ENCODE assay signal across 8 mouse cellular contexts in the genomic region with DNA sequence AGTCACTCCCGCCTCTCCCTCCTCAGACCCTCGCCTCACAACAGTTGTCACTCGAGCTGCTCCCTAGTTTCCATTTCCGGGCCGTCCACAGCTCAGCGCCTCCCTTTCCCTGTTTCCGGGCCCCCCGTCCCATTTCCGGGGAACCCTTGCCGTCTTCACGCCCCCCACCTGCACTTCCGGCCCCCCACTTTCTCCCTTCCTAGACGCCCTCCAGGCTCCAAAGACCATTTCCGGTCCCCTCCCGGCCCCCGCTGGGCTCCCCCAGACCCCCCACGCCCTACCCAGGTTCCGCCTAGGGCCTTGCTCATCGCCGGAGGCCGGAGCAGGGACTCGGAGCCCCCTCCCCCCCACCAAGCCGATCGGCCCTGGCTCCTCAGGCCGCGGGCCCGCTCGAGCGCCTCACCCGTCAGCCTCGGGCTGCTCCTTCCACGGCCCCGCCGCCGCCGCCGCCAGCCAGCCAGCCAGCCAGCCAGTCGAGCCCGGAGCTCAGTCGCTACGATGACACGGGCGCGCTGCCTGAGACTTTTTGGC. TPM values are rescaled to one million over a fixed set of nuclear protein-coding genes. Genes with fewer than 3 reads are reported as not detected.
DNase-seq lines count a peak whose midpoint lies in the region; ATAC-seq and TF ChIP-seq lines count a peak whose summit lies in the region.

No protein-coding gene starts in this region.

- H3K9me3 ChIP-seq in hindbrain, postnatal 0 days (ENCODE audit: low read length) = no peaks in the 10 kb centered on the region

- peak overlapping the region; percentile 98 for H3K27ac ChIP-seq in gastrocnemius, adult 2 months
- H3K27ac ChIP-seq in hindbrain, postnatal 0 days = peak overlapping the region; percentile 96

- ATAC-seq in hindbrain, postnatal 0 days = peak; percentile 79
- ATAC-seq in megakaryocyte progenitor cell, adult 5-6 weeks (replicated peaks; ENCODE audit: poor library complexity) = peak; percentile 16

- WGBS in hindbrain, postnatal 0 days = 2% methylated on average over 38 of the region's 44 CpGs

- peak overlapping the region; percentile 84 for H3K4me2 ChIP-seq in hindbrain, postnatal 0 days (ENCODE audit: low read depth, low read length)

- H3K9ac ChIP-seq in hindbrain, postnatal 0 days (replicated peaks; ENCODE audit: low read length) = peak overlapping the region; percentile 98

- H3K4me3 ChIP-seq in gastrocnemius, adult 2 months = peak overlapping the region; percentile 89
- peak overlapping the region; percentile 99 for H3K4me3 ChIP-seq in hindbrain, postnatal 0 days (ENCODE audit: low read length)

- peaks cover 4% of the 10 kb centered on the region; the same call in 1 of the 2 replicates for H3K4me1 ChIP-seq in hindbrain, postnatal 0 days (ENCODE audit: insufficient read depth, low read length)

- no peaks in the 10 kb centered on the region for H3K36me3 ChIP-seq in hindbrain, postnatal 0 days (ENCODE audit: insufficient read depth, low read length)

- no peak for TF ChIP-seq CTCF in gastrocnemius, adult 2 months (IDR thresholded peaks at IDR 0.05)
- no peak for TF ChIP-seq CTCF in hindbrain, postnatal 0 days (IDR thresholded peaks at IDR 0.05; ENCODE audit: low read depth)

- peak; percentile 75 for DNase-seq in Muller cell, postnatal 12 days (ENCODE audit: inconsistent ontology term)
- DNase-seq in cerebellum, postnatal 10 days = peak; percentile 83 to 88
- DNase-seq in gastrocnemius, adult 2 months = peak; percentile 81
- peak; percentile 84 for DNase-seq in hindbrain, postnatal 0 days (ENCODE audit: low spot score)
- DNase-seq in left cerebral cortex, postnatal 10 days (ENCODE audit: extremely low spot score in 1 of 2, low spot score in 2 of 2) = peak; percentile 51 to 88
- DNase-seq in right cerebral cortex, postnatal 10 days (ENCODE audit: low spot score in 2 of 2) = peak; percentile 84 to 87
- peak; percentile 69 for DNase-seq in urinary bladder, postnatal 14 days (ENCODE audit: low spot score)

- H3K27me3 ChIP-seq in hindbrain, postnatal 0 days (ENCODE audit: insufficient read depth, low read length) = no peaks in the 10 kb centered on the region

- intact Hi-C loops in gastrocnemius, adult 2 months (cut with DNase I) = loop anchor here (5.0 kb wide), 1 partner anchor 51 kb away; no protein-coding TSS in a partner anchor
- intact Hi-C loops in left cerebral cortex, postnatal 10 days (cut with DNase I) = no loop called here

RNA-seq across cellular contexts. Expression of gene Fbxo36, which starts 1.0 kb away (rescaled TPM):
- total RNA-seq in gastrocnemius, adult 2 months (2021) = 1 to 10 TPM; 1.9 to 4.1 TPM
- total RNA-seq in hindbrain, postnatal 0 days (2014; rRNA removed) = 2.8 and 3.7 TPM in 2 replicates
- polyA plus RNA-seq in hindbrain, postnatal 0 days (2015; fragmentation: Nextera tagmentation; extraction: Ambion mirVana) = 10.1 and 12.8 TPM in 2 replicates
- 1 to 10 TPM; 1.7 to 1.8 TPM for total RNA-seq in left cerebral cortex, postnatal 10 days (2021)
- total RNA-seq in megakaryocyte progenitor cell, adult 5-6 weeks (2015) = 4.8 and 9.0 TPM in 2 replicates
- 0.84 and 2.0 TPM in 2 replicates for total RNA-seq in megakaryocyte progenitor cell, adult 5-6 weeks (2017)

RNA-seq across cellular contexts. Expression of gene Trip12, which starts 1.6 kb away (rescaled TPM):
- total RNA-seq in gastrocnemius, adult 2 months (2021) = 100 to 1,000 TPM; 194 to 206 TPM
- total RNA-seq in hindbrain, postnatal 0 days (2014; rRNA removed) = 82.2 and 92.8 TPM in 2 replicates
- 28.4 and 36.8 TPM in 2 replicates for polyA plus RNA-seq in hindbrain, postnatal 0 days (2015; fragmentation: Nextera tagmentation; extraction: Ambion mirVana)
- 100 to 1,000 TPM; 181 to 201 TPM for total RNA-seq in left cerebral cortex, postnatal 10 days (2021)
- 100 and 112 TPM in 2 replicates for total RNA-seq in megakaryocyte progenitor cell, adult 5-6 weeks (2015)
- 189 and 250 TPM in 2 replicates for total RNA-seq in megakaryocyte progenitor cell, adult 5-6 weeks (2017)

Comparison
In these comparisons a context has a peak if more than half of its experiments do, and no peak if none do; other contexts are left out.
1. Peak in every context shown above with its lines: DNase-seq, ATAC-seq, H3K4me3 ChIP-seq and H3K27ac ChIP-seq.